Mouse (Mus musculus) urinary bladder, postnatal 36 days (tissue): ENCODE data around the gene Oxa1l.

Experiments
- DNase-seq, 2 experiments: peaks; one replicate each; pipeline ENCODE4 v3.0.0; 2022; ENCODE audit warnings: low spot score in 2 of 2, mixed read lengths in 1 of 2

The Oxa1l gene

GRCm38 (mm10) chr14:54371460-54371859, 10.8 kb downstream of the Oxa1l start:
- no peak for DNase-seq

- no peak for DNase-seq
These were observed 12.3 kb downstream of the Oxa1l start for GRCm38 (mm10) chr14:54372923-54373322.

- DNase-seq = no peak
These were observed 15.3 kb downstream of the Oxa1l start for GRCm38 (mm10) chr14:54375916-54376315.

- DNase-seq = no peak
These were observed 16.5 kb downstream of the Oxa1l start for GRCm38 (mm10) chr14:54377166-54377565.

- no peak for DNase-seq
These were observed 18.9 kb downstream of the Oxa1l start for GRCm38 (mm10) chr14:54379571-54379970.

- DNase-seq = no peak
These were observed 20.0 kb downstream of the Oxa1l start for GRCm38 (mm10) chr14:54380616-54381015.

- no peak for DNase-seq
These were observed 21.2 kb downstream of the Oxa1l start for GRCm38 (mm10) chr14:54381816-54382215.

GRCm38 (mm10) chr14:54382641-54383040, 22.0 kb downstream of the Oxa1l start:
- no peak for DNase-seq

- no peak for DNase-seq
These were observed 22.7 kb downstream of the Oxa1l start for GRCm38 (mm10) chr14:54383355-54383771.

GRCm38 (mm10) chr14:54384396-54384795, 23.8 kb downstream of the Oxa1l start:
- no peak for DNase-seq

GRCm38 (mm10) chr14:54385968-54386618, 25.5 kb downstream of the Oxa1l start:
- no peak for DNase-seq

- no peak for DNase-seq
These were observed 26.9 kb downstream of the Oxa1l start for GRCm38 (mm10) chr14:54387546-54387945.

GRCm38 (mm10) chr14:54390843-54391242, 30.2 kb downstream of the Oxa1l start:
- DNase-seq = no peak

- DNase-seq = no peak
These were observed 33.2 kb downstream of the Oxa1l start for GRCm38 (mm10) chr14:54393794-54394193.

GRCm38 (mm10) chr14:54394309-54394708, 33.7 kb downstream of the Oxa1l start:
- no peak for DNase-seq

GRCm38 (mm10) chr14:54396685-54397084, 36.1 kb downstream of the Oxa1l start:
- DNase-seq = no peak

GRCm38 (mm10) chr14:54397872-54398527, 37.4 kb downstream of the Oxa1l start:
- no peak for DNase-seq

- no peak for DNase-seq
These were observed 37.9 kb downstream of the Oxa1l start for GRCm38 (mm10) chr14:54398528-54398916.

GRCm38 (mm10) chr14:54398921-54399382, 38.3 kb downstream of the Oxa1l start:
- DNase-seq = no peak

GRCm38 (mm10) chr14:54401723-54402122, 41.1 kb downstream of the Oxa1l start:
- DNase-seq = no peak

GRCm38 (mm10) chr14:54408336-54409056, 47.9 kb downstream of the Oxa1l start:
- no peak for DNase-seq

- DNase-seq = no peak
These were observed 48.5 kb downstream of the Oxa1l start for GRCm38 (mm10) chr14:54409057-54409645.
